Mouse (Mus musculus) liver, embryonic 16.5 days (tissue): ENCODE data around the gene Rhbdd1. TPM values are rescaled to one million over a fixed set of nuclear protein-coding genes. Genes with fewer than 3 reads are reported as not detected.

Experiments
- ATAC-seq: fragments of 200-750 bp; cut with Nextera tagmentation; 2 replicates; pipeline ENCODE4 v1.8.0; 2017; ENCODE audit warnings: low read depth, mild to moderate bottlenecking, moderate number of reproducible peaks, moderate library complexity
- H3K27ac ChIP-seq: fragments of 300-500 bp; sonication (generic); 2 replicates; pipeline ENCODE4 v1.5.1; 2014; ENCODE audit warnings: mild to moderate bottlenecking, low read length
- H3K27me3 ChIP-seq: fragments of 300-500 bp; sonication (generic); 2 replicates; pipeline ENCODE4 v1.6.1; 2014; ENCODE audit warnings: low read depth, low read length, mixed read lengths; ENCODE audit not compliant: control insufficient read depth, insufficient read depth
- H3K36me3 ChIP-seq: fragments of 300-500 bp; sonication (generic); 2 replicates; pipeline ENCODE4 v1.6.1; 2014; ENCODE audit warnings: mild to moderate bottlenecking; ENCODE audit not compliant: control insufficient read depth, insufficient read depth
- H3K4me1 ChIP-seq: fragments of 300-500 bp; sonication (generic); 2 replicates; pipeline ENCODE4 v1.6.1; 2014; ENCODE audit warnings: low read depth, low read length, mixed read lengths; ENCODE audit not compliant: control insufficient read depth
- H3K4me2 ChIP-seq: fragments of 300-500 bp; sonication (generic); 2 replicates; pipeline ENCODE4 v1.6.1; 2014; ENCODE audit warnings: low read depth, low read length, mixed read lengths
- H3K4me3 ChIP-seq: fragments of 300-500 bp; sonication (generic); 2 replicates; pipeline ENCODE4 v1.5.1; 2014; ENCODE audit warnings: low read depth, mild to moderate bottlenecking, low read length
- H3K9ac ChIP-seq: fragments of 300-500 bp; sonication (generic); 2 replicates; pipeline ENCODE4 v1.6.1; 2014; ENCODE audit warnings: low read depth, low read length
- H3K9me3 ChIP-seq: fragments of 300-500 bp; sonication (generic); replicated peaks from 2 replicates; pipeline ENCODE4 v1.6.1; 2016; ENCODE audit warnings: low read length; ENCODE audit not compliant: control insufficient read depth
- WGBS: fragments of 180-500 bp; shearing (Covaris S2); extraction: QIAGEN DNeasy Blood & Tissue Kit; methylation state at CpG from one replicate; pipeline ENCODE4 v1.1.7; 2014; ENCODE audit not compliant: insufficient replicate concordance; 5-methylcytosine and 5-hydroxymethylcytosine counted together
- polyA plus RNA-seq: library from polyadenylated mRNA; unstranded; fragments of >200 nt; fragmentation: Nextera tagmentation; extraction: Ambion mirVana; gene quantifications from 2 replicates; pipeline ENCODE4 v1.2.1, GENCODE M21; 2015

Rhbdd1 gene
- polyA plus RNA-seq, 1 experiment from 2014 or later, result 9.1 TPM

DNA sequence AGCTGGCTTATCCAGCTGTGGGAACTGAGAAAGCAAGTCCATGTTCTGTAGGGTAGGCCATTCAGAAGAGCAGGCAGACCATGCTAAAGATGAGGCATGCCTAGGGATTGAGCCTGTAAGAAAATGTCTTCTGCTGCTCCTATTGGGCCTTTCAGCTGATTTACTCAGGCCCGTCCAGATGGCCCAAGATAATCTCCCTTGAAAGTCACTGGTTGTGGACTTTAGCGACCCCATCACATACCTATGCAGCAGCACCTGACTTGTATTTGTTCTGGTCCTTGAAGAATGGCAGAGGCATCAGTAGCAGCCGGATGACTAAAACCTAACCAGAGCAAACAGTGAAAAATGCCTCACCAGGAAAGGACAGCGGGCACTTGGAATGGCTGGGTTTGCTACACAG, 99.4 kb downstream of the Rhbdd1 start:
- H3K27me3 ChIP-seq, result no peaks in the 10 kb centered on the region
- WGBS, result 57% methylated on average over 4 of the region's 4 CpGs
- H3K4me3 ChIP-seq, result no peak overlapping the region
- no peak for ATAC-seq
- no peaks in the 10 kb centered on the region for H3K4me1 ChIP-seq
- no peaks in the 10 kb centered on the region for H3K36me3 ChIP-seq
- H3K4me2 ChIP-seq, result no peak overlapping the region
- H3K27ac ChIP-seq, result no peak overlapping the region
- no peak overlapping the region for H3K9ac ChIP-seq
- no peaks in the 10 kb centered on the region for H3K9me3 ChIP-seq

DNA sequence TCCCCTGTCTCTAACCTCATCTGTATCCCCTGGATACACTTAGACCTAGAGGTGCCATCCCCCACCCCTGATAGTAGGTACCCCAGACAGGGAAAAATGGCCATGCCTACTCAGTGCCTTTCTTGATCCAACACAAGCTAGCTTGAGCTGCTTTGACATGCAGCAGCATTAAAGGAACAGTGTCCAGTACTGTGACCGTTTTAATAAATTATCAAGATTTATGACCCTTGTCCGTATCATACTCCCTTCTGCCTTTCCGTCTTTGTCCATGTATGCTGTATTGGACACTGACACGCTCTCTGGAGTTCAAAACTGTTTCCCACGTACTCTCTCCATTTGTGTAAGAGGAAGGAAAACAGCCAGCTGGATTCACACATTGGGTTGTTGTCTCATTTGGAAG, 111.5 kb downstream of the Rhbdd1 start:
- H3K9me3 ChIP-seq, result no peaks in the 10 kb centered on the region
- no peaks in the 10 kb centered on the region for H3K4me1 ChIP-seq
- no peak overlapping the region for H3K27ac ChIP-seq
- no peak for ATAC-seq
- H3K4me3 ChIP-seq, result no peak overlapping the region
- no peak overlapping the region for H3K4me2 ChIP-seq
- H3K27me3 ChIP-seq, result no peaks in the 10 kb centered on the region
- no peaks in the 10 kb centered on the region for H3K36me3 ChIP-seq
- WGBS, result 78% methylated on average over 5 of the region's 5 CpGs
- no peak overlapping the region for H3K9ac ChIP-seq

DNA sequence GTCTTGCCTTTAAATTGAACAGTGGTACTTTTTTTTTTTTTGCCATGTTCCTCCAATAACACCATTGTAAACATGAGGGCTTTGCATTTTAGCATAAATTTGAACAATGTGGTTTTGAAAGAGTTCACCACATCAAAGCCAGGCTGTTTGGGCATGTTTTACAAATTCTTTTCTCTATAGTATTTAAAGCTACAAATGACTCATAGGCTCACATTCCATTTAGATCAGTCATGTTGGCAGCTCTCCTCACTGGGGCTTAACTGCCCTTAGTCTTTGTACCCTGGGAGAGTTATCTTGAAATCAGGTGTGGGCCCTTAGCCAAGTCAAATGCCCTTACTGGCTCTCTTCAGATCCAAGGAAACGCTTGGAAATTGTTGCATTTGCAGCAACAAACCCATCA, 112.8 kb downstream of the Rhbdd1 start:
- no peaks in the 10 kb centered on the region for H3K9me3 ChIP-seq
- H3K27me3 ChIP-seq, result no peaks in the 10 kb centered on the region
- no peak overlapping the region for H3K9ac ChIP-seq
- H3K4me3 ChIP-seq, result no peak overlapping the region
- no peaks in the 10 kb centered on the region for H3K4me1 ChIP-seq
- no peak overlapping the region for H3K27ac ChIP-seq
- H3K36me3 ChIP-seq, result no peaks in the 10 kb centered on the region
- H3K4me2 ChIP-seq, result no peak overlapping the region
- 46% methylated on average over 1 of the region's 1 CpGs for WGBS
- ATAC-seq, result no peak

DNA sequence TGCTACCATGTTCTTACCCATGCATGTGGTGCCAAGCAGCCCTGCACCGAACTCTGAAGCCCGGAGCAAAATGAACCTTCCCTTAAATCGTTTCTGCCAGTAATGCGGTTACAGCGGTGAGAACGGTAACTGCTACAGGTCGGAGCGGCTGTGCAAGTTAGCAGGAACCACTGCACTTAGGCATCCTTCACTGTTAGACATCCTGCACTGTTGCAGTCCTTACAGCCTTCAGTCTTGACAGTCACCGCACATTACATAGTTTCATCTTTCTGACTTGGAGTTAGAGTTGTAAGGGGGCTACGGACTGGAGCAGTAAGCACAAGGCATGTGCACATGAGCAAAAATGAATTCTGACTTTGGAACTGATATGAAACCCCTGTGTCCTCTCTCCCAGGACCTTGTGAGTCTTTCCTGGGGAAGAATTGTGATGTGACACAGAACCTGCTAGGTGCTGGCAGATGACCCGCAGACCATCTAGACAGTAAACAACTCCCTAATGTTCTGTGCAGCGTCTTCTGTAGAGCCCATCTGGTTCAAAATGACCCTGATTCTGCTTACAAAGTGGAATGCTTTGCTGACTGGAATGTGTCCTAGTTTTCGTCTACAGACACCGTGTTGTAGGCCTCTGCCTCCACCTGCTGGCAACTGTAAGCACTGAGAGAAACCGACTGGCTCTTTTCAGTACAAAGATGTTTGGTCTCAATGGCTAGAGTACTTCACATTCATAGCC, 116.8 kb downstream of the Rhbdd1 start:
- Histone ChIP-seq H3K4me2 (no peak overlapping the region), H3K27me3 (no peaks in the 10 kb centered on the region), H3K36me3 (no peaks in the 10 kb centered on the region), H3K4me3 (no peak overlapping the region), H3K9ac (no peak overlapping the region), H3K27ac (no peak overlapping the region), H3K9me3 (no peaks in the 10 kb centered on the region), H3K4me1 (no peaks in the 10 kb centered on the region)
- 71% methylated on average over 15 of the region's 15 CpGs for WGBS
- ATAC-seq, result no peak

DNA sequence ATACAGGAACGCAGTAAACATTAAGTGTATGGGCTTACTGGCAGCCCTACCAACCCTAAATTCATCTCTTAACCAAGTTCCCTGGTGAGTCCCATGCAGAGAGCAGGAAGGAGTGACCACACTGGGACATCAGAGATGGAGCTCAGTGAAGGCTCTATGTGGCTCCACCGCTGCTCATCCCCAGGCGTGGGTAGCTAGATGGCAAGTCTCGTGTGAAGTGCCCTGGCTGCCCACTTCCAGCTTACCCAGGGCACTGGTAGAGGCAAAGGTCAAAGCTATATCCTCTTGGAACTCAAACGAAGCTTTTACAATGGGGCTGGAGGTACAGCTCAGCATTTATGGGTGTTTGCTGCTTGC, 117.4 kb downstream of the Rhbdd1 start:
- ATAC-seq, result no peak
- Histone ChIP-seq H3K27me3 (no peaks in the 10 kb centered on the region), H3K27ac (no peak overlapping the region), H3K4me2 (no peak overlapping the region), H3K9me3 (no peaks in the 10 kb centered on the region), H3K4me3 (no peak overlapping the region), H3K9ac (no peak overlapping the region), H3K4me1 (no peaks in the 10 kb centered on the region), H3K36me3 (no peaks in the 10 kb centered on the region)
- WGBS, result 61% methylated on average over 5 of the region's 5 CpGs

DNA sequence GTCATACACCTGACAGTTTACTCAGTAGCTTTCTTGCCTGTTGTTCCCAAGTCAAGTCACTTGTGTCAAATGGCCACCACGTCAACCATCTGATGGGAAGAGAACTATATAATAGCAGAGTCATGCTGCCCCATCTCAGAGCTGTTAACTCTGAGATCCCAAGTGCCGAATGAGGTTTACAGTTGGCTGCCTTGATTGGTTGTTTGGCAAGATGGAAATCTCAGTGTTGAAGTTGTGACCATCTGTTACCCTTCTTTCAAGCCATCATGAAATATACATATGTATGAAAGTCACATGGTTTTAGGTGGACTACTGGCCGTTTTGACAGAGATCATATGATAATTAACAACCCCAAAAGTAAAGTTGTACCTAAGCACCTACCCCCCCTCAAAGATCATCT, 121.0 kb downstream of the Rhbdd1 start:
- Histone ChIP-seq H3K9ac (no peak overlapping the region), H3K9me3 (no peaks in the 10 kb centered on the region), H3K4me3 (no peak overlapping the region), H3K36me3 (no peaks in the 10 kb centered on the region), H3K4me2 (no peak overlapping the region), H3K4me1 (no peaks in the 10 kb centered on the region), H3K27me3 (no peaks in the 10 kb centered on the region), H3K27ac (no peak overlapping the region)
- no peak for ATAC-seq
- 67% methylated on average over 3 of the region's 3 CpGs for WGBS

DNA sequence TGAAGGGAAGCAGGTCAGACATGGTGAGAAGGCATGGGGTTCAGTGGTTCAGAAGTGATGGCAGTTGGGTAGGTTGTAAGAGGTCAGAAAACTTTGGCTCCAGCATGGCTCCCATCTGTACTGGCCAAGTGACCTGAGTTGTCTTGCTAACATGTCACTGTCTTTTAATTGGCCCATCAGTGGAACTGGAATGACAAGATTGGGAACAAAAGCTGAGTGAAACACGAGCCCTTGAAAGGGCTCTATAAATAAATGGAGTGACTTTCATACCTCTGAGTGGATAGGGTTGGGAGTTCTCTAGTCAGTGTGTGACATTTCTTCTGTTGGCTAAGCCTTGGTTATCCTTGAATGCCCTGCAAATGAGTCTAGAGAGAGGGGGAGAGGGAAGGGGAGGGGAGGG, 123.9 kb downstream of the Rhbdd1 start:
- H3K27ac ChIP-seq, result no peak overlapping the region
- H3K4me2 ChIP-seq, result no peak overlapping the region
- H3K9me3 ChIP-seq, result no peaks in the 10 kb centered on the region
- H3K9ac ChIP-seq, result no peak overlapping the region
- H3K4me1 ChIP-seq, result no peaks in the 10 kb centered on the region
- no peak for ATAC-seq
- WGBS, result 54% methylated on average over 1 of the region's 1 CpGs
- H3K27me3 ChIP-seq, result no peaks in the 10 kb centered on the region
- H3K4me3 ChIP-seq, result no peak overlapping the region
- no peaks in the 10 kb centered on the region for H3K36me3 ChIP-seq

DNA sequence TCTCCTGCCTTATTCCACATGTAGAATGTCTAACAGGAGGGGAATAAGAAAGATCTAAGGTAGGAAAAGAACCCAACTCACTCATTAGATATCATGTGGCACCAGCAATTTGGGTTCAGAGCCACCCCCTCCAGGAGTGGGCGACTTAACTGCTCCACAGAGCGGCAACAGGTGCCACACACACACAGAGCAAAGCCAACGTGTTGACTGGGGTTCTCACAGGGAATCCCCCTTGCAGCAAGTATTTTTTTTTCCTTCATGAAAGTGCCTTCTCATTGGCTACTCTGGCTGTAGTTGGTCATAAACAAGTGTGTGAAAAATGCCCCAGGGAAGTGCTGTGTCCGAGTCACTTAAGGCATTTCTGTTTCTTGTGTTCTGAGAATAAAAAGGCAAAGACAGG, 127.3 kb downstream of the Rhbdd1 start:
- Histone ChIP-seq H3K36me3 (no peaks in the 10 kb centered on the region), H3K9ac (no peak overlapping the region), H3K9me3 (no peaks in the 10 kb centered on the region), H3K4me1 (no peaks in the 10 kb centered on the region), H3K4me3 (no peak overlapping the region), H3K4me2 (no peak overlapping the region), H3K27me3 (no peaks in the 10 kb centered on the region), H3K27ac (no peak overlapping the region)
- no peak for ATAC-seq
- 66% methylated on average over 4 of the region's 4 CpGs for WGBS

DNA sequence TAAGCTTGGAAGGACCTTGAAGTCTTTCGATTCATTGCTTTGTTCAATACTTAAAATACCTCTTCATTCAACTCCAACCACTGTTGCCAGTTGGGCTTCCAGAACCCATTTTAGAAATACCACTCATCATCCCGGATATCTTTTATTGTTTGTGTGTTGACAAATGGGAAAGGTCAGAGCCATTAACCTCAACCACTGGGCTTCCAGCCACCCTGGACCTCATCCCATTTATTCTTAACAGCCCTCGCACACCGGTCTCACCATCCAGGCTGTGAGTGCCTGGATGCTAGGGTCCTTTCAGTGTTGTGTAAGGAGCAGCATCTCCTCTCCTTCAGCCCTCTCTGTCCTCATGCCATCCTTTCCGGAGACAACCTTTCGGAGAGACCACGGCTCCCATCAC, 129.8 kb downstream of the Rhbdd1 start:
- H3K27ac ChIP-seq, result no peak overlapping the region
- H3K4me3 ChIP-seq, result no peak overlapping the region
- no peaks in the 10 kb centered on the region for H3K36me3 ChIP-seq
- 85% methylated on average over 7 of the region's 7 CpGs for WGBS
- no peaks in the 10 kb centered on the region for H3K9me3 ChIP-seq
- H3K4me2 ChIP-seq, result no peak overlapping the region
- no peak for ATAC-seq
- no peaks in the 10 kb centered on the region for H3K4me1 ChIP-seq
- no peak overlapping the region for H3K9ac ChIP-seq
- no peaks in the 10 kb centered on the region for H3K27me3 ChIP-seq
